Mouse (Mus musculus) R1 (cell line): ENCODE results near the gene Prmt8.

Experiments used
- DNase-seq: peaks from one replicate; pipeline ENCODE4 v3.0.0-alpha.2; 2018; ENCODE audit warnings: low read depth, low spot score

The Prmt8 gene

DNA sequence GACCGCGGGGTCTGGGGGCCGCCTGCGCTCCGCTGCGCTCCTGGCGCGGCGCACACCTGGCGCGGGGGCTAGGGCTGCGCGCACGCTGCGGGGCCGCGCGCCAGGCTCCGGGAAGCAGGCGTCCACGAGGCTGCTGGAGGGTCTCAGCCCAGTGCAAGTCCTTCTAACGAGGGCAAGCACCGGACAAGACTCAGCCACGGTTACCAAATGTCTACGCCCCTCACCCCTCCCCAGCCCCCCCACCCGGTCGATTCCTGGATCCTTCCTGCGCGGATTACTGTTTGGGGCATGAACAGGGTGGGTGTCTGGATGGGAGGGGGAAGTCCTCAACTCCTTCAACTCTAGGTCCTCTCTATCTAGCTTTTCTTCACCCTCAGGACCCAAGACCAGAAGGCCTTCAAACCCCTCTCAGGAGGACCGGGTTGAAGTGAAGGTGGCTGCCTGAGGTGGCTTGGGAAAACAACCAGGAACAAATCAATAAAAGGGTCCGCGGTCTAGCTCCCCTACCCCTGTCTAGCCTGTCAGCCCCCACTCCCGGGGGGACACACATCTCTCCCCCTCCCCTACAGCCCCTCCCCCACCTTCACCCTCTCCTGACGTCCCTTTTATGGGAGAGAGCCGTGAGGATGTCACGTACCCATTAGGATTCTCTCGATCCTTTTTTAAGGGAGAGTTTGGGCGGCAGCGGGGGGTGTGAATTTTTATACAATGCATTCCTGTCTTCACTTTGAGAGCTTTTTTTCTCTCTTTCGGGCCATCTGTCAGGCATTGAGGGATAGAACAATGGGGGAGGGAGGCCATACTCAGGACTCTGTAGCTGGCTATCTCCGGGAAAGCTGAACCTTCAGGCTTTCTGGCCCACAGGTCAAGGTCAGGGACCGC is at the start of gene Prmt8:
Gene Prmt8, minus strand, starts transcription at position 198 of the 882 bp plus-strand sequence.
- DNase-seq = peak; percentile 96

DNA sequence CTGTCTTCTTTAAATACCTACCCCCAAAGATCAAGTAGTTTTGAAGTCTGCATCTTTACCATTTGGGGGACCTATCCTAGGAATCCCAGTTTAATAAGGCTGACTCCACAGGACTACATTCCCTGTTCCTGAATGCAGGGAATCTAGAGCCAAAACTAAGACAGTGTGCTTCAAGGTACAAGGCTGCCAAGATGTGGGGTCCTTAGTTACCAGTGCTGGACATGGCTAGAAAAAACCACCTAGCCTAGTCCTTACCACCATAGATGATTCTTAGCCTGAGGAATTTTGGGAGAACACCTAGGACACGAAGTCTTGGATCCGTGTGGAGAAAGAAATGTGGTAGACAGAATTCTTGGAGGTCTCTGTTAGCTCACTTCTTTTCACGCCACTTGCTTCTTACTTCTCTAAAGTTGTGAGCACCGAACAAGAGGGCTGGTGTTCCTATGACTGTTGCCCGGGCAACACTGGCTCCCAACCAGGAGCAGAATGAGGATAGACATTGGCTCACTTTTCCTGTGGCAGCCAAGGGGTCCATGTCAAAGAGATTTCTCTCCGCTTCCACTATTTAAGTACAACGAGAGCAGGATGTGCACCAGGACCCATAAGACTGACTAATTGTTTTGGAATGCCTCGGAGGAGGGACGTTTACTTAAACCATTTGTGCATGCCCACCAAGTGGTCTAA is 33.9 kb upstream of the Prmt8 start:
- DNase-seq = no peak

DNA sequence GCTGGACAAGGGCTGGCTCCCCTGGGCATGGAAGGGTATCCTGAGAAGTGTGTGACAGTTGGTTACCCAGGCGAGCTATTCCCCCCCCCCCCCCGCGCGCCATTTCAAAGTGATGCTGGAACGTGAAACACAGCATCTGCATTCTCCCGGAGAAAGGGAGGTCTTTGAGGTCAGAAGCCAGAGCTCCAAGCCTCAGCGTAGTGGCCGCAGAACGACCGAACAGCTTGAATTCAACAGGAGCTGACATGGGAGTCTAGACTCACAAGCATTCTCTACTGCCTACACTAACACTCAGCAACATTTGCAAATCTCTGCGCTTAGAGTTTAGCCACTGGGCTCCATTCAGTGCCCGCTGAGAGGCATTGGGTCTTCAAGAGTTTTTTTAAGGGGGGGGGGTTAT is 32.9 kb upstream of the Prmt8 start:
- no peak for DNase-seq

DNA sequence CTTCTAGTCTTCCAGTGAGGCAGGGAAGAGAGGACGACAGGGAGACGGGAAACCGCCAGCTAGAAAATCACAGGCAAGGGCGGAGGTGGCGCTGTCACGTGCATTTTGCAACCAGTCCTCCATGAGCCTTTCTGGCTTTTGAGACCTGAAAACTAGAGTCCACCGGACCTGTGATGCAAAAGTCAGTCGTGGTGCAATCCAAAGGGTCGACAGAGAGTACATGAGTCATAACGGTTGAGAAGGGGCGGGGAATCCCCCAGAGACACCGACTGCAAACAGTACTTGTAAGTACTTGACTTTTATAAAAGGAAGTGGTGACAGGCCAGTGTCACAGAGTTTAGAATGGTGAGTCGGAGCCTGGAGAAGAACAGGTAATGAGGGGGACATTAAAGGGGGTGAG is 20.8 kb upstream of the Prmt8 start:
- DNase-seq = peak; percentile 10

DNA sequence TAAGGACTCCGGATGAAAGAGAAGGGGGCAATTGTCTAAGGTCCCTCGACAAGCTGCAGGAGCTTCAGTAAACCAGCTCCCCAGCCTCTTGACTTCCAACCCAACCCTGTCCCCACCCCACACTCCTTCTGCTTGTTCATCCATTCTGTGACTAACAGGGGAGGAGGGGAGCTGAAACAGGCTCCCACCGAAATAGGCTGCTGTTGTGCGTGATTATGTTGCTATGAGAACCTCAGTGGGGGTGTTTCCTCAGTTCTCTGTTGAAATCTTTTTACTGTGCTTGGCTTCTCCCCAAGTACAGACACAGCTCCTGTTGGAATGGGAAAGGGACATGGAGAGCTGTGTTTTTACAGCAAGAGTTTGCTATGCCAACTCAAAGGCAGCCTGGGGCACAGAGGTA is 1.5 kb upstream of the Prmt8 start:
- peak; percentile 28 for DNase-seq

DNA sequence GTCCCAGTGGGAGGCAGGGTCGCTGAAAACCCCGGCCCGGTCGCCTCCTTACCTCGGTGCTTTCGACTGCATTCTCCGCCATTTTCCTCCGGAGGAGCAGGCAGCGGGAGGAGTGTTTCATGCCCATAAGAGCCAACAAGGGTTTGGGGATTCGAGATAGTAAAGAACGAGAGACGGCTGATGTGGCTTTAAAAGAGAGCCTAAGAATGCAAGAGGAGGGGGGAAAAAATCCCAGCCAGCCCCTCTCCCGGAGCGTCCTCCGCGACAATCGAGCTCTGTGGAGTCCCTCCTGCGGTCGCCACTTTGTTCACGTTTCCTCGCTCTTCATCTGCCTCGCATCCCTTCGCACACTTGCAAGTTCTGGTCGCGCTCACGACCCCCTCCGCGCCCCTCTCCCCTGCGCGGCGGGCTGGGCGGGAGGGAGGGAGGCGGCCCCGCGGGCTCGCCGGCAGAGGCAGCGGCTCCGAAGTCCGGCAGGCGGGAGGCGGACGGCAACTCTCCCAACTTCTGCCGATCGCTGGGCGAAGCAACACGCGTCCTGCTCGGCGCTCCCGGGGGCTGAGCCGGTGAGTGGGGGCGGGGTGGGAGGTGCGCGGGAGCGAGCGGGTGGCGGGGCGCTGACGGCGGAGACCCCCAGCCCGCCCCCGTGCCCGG is 524 bp downstream of the Prmt8 start:
- DNase-seq = peak; percentile 56

DNA sequence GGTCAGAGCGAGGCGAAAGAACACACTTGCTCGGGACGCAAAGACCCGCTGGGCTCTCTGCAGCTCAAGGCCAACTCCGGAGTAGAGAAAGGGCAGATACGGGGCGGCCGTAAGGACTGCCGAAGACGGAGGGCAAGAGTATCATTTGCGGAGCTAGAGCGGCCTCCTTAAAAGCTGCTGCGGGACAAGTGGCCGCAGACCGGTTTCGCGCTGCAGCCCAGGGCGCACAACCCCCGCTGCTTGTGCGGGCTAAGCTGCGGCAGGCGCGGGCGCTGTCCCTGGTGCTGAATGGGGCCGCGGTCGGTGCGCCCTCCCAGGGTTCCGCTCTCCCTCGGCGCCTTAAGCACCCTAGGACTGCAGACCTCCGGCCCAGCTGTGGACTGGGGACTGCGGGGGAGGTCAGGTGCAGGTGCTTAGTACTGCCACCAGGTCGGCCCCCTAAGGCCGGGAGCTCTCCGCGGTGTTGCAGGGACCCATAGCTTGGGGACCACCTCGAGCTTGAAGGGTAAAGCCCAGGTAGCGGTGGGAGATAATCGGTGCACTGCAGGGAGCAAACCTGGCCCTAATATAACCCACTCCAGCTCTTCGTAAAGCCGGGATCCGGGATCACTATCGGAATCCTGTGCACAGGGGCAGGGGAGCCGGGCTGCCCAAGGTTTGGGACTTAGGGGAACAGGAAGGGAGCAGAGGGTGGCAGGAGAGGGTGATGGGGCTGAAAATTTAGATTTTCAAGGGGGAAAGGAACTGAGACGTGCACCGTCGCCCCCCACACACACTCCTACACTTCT is 1.4 kb downstream of the Prmt8 start:
- DNase-seq = peak; percentile 69

DNA sequence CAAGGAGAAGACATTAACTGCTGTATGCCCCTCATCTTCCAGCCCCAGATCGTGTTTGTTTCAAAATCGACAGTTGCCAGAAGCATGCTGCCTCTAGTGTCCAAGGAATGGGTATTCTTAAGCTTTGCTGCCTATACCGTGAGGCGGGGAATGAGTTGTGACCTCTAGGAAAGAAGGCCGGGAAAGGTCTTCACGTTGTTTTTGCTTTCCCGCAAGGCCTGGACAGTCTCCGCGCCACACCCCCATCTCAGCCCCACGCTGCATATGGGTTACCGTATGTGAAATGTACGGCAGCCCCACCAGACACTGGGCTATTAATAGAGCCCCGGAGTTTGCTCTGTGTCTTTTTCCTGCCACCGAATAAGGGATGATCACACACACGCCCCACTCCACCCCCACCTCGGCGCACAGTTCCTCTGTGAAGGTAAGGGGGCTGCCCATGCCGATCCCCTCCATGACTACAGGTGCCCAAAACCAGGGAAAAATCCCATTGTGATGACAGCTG is 2.0 kb downstream of the Prmt8 start:
- no peak for DNase-seq

DNA sequence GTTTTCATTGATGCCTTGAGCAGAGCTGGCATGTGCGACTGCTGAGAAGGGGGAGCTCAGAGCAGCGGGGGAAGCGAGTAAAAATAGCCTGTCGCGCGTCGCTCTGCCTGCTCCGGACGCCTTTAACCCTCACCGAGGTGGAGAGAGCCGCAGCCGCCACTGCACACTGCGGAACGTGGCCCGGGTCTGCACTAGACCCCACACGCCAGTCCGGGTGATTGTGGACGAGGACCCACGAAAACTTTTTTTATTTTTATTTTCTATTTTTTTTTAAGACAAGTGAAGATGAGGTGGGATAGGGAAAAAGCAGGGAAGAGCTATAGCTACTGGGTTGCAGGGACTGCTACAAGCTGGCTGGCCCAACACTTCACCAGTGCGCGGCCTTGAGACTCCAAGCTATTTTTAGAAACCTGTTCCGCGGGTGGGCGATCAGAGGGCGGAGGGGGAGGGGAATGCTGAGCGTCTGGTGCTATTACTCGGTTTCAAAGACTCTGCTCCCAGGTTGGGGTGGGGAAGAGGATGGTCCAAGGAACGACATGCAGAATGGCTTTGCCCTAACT is 2.6 kb downstream of the Prmt8 start:
- DNase-seq = peak; percentile 80

DNA sequence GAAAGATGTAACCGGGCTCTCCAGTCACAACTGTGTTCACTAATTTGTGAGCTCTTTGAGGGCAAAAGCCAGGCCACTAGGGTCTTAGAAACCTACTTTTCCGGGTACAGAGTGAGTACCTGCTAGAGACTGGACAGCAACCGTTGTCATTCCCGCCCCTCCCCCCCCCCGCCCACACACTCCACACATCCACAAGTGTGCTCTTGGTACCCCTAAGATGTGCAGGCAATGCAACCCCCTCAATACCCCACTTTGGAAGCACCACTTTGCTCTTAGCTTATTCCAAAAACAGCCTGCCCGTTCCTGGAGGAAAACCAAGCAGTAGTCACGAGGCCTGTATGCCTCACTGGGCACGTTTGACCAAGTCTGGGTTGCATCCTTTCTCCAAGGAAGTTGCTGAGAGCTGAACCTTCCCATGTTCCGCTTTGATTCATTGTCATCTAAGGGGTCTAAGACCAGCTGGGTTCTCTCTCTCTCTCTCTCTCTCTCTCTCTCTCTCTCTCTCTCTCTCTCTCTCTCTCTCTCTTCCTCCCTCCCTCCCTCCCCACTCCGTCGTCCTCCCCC is 3.1 kb downstream of the Prmt8 start:
- DNase-seq = peak; percentile 19

DNA sequence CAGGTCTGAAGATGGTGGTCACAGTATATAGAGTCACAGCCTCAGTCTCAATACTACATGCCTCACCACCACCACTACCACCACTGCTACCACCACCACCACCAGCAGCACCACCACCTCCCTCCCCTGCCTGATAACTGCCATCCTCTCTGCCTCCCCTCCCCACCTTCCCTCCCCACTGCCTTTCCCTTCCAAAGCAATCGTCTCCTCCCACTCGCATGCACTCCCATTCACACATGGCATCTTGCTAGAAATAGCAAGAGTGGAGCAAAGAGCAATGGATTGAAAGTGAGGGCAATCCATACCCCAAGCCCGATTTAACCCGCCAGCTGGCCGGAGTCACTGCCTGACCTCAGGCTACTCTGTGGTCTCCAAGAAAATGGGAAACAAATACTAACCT is 3.7 kb downstream of the Prmt8 start:
- no peak for DNase-seq

DNA sequence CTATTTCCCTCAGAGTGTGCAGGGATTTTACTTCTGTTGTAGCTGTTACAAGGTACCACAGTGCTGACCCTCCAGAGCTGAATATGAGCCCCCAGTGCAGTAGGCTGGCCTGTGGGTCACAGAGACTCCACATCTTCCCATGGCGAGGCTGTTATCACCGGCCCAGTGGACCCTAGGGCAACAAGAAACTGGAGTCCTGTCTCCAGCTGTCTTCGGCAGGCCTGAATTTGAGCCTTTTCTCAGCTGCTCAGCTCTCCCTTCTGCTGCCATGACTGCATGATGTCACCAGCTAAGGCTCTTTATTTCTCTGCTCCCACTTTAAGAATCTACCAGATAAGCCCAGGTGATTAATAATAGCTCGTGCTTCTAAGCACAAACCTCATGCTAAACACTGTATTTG is 11.0 kb downstream of the Prmt8 start:
- no peak for DNase-seq

DNA sequence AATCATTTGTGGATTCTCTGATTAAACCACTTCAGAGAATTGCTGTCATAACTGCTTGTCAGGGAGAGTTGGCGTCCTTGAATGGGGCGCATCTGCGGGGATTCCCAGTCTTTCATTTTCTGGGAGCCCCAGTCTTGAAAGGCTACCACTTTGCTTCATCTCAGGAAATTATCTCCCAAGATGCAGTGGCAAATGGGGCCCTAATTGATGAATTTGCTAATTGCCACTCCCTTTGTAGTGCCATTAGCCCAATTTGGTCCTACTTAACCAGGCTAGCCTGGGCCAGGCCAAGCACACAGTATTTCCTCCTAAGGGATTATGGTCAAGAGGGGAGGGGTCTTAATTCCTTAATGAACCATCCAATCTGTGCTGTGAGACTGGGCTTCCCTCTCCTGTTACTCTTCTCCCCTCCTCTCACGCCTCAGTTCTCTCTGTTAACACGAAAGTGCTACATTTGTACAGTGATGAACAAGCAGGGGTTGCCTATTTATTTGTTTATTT is 11.6 kb downstream of the Prmt8 start:
- no peak for DNase-seq

DNA sequence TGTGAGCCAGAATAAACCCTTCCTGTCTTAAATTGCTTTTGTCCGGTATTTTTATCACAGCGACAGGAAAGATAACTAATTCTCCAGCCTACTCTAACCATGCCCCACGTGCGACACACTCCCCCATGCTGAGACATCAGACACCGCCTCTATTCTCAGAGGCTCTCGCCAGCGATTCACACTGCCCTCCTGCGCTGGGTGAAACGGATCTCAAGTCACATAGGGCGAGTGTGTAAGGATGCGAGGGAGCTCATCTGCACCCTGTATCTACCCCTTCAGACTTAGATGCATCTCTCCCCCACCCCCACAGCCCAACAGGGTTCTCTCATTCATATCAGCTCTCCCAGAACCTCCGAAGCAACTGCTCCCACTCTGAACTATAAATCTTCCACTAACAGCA is 12.4 kb downstream of the Prmt8 start:
- DNase-seq = peak; percentile 21

DNA sequence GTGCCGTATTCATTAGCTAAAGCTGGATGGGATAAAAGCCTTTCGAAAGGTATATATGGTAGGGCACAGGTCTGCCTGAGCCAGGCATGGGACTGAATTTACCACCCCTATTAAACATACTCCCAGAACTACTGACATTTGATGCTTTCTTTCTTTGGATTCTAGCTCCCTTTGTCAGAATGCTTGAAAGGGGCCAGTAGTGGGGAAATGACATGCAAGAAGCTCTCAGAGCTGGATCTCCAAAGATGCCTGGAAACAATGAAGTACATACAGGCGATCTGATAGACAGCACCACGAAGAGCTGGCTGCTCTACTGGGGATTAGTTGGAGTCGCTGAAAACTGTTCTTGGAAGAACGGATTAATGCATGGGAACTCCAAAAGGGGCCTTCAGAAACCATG is 16.0 kb downstream of the Prmt8 start:
- DNase-seq = no peak

DNA sequence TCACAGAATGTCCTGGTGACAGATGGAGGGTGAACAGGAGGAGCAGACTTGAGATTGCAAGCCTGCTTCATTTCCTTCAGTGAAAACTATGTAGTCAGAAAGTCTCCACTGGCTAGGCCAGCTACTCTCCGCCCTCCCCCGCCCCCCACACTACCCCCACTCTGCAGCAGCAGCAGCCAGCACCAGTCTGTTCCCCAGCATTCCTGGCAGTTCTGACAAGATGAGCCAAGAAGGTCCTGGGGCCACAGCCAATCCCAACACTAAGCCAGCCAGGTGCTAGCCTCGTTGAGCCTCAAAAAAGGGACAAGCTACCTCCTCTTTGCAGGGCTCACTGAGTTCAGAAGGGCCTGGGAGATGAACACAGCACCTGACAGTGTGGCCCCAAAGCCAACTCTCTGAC is 16.6 kb downstream of the Prmt8 start:
- DNase-seq = no peak

DNA sequence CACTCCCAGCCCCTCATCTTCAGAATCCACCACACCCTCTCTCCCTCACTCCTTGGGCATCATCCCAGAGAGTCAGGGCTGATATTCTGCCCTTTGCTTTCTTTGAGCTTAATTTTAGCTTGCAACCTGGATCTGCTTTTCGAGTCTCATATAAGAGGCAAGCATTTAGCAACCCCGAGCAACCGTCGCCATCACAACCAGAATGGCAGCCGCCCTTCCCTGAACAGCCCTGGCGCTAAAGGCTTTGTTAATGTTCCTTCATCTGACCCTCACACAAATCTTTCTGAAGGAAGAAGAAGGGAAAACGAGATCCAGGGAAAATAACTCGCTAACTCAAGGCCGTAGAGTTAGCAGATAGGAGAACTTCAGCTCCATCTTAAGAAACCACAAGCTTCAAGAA is 17.8 kb downstream of the Prmt8 start:
- no peak for DNase-seq

DNA sequence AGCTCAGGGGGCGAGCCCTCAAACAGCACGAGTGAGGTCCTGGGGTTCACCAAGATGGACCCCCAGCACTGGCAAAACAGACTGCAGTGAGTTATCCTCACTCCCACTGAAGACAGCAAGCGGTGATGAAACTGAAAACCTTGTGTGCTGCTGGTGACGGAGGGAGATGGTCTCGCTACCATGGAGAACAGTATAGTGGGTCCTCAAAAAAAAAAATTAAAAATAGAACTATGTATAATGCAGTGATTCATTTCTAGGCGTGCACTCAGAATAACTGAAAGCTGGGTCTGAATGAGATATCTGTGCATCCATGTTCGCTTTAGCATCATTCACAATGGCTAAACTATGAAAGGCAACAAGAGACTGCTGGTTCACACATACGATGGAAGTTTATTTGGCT is 20.5 kb downstream of the Prmt8 start:
- DNase-seq = no peak

DNA sequence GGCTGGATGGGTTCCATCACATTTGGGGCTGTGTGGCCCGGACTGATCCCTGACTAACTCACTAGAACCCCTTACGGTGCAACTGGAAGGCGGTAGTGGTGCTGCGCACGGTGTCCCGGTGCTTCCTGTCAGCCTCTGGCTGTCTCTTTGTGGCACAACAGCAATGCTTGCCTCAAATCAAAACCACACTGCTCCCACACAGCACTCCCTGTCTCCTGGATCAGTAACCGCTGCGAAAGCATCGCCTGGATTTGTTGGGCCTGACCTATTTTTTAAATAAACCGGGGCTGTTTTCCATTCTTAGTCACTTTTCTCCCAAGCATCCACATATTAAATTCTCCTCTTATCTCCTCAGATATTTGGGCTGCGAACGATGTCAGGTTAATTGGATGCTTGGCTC is 27.0 kb downstream of the Prmt8 start:
- DNase-seq = no peak

DNA sequence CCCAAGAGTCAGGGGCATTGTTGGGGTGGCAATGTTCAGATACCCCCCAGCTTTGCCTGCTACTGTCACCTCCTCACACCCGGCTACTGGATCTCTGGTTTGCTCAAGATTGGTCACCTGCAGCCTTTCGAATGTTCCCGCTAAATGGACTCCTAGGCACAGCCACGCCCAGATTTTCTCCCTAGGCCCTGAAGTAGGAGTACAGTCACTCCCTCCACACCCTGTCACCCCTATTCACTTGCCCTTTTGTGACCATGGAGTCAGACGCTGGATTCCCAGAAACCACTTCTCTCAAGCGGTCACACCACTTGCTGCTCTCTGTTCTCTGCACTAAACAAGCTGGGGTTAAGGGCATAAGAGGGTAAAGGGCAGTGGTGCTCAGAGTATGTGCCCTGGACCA is 28.1 kb downstream of the Prmt8 start:
- no peak for DNase-seq

DNA sequence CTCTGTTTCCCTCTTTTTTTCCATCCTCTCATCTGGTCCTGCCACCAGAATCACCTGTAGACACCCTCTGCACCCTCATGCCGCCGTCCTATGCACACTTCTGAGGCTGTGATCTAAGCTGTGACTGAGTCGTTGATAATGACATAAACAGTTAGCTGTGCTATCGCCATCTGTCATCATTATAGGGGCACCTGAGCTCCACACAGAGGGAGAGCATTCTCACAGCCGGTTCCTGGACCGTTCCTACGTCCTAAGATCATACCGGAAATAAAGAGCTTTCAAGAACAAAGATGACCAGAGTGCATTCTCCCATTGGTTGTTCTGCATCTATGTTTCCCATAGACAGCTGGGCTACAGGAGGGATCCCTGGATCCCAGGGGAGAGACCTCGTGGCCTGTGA is 28.6 kb downstream of the Prmt8 start:
- no peak for DNase-seq
